Mouse (Mus musculus) bone marrow macrophage, adult 2 months (primary cell): Measurements from ENCODE around the gene Astl. TPM values are rescaled to one million over a fixed set of nuclear protein-coding genes. Genes with fewer than 3 reads are reported as not detected.

Experiments
- H3K27ac ChIP-seq: 2 replicates; pipeline ENCODE4 v1.5.1; 2012; ENCODE audit warnings: low read depth, low read length; ENCODE audit not compliant: insufficient read depth
- H3K4me1 ChIP-seq: 2 replicates; pipeline ENCODE4 v1.6.1; 2012; ENCODE audit warnings: low read length; ENCODE audit not compliant: control insufficient read depth, insufficient read depth
- H3K4me3 ChIP-seq: 2 replicates; pipeline ENCODE4 v1.5.1; 2012; ENCODE audit warnings: mild to moderate bottlenecking, low read length, moderate library complexity; ENCODE audit not compliant: insufficient read depth
- CTCF ChIP-seq: IDR thresholded peaks from 2 replicates; pipeline ENCODE4 v1.5.1; 2012; ENCODE audit warnings: low read depth, mild to moderate bottlenecking, low read length, moderate library complexity
- POLR2A ChIP-seq: IDR thresholded peaks from 2 replicates; pipeline ENCODE4 v1.6.1; 2012; ENCODE audit warnings: mild to moderate bottlenecking, low read depth, low read length, borderline replicate concordance
- polyA plus RNA-seq: library from polyadenylated mRNA; stranded (reverse); fragments of >200 nt; gene quantifications from 2 replicates; pipeline ENCODE4 v1.2.4, GENCODE M21; 2012; ENCODE audit not compliant: missing spikeins, insufficient read depth, insufficient read length

The Astl gene
- polyA plus RNA-seq, 1 experiment = 0.59 TPM

GRCm38 (mm10) chr2:127394606-127395161 lies 56.2 kb downstream of the Astl start:
- Histone ChIP-seq H3K27ac (no peak overlapping the region), H3K4me1 (peaks cover 13% of the 10 kb centered on the region), H3K4me3 (no peak overlapping the region)
- TF ChIP-seq POLR2A (no peak), CTCF (no peak)

- H3K27ac ChIP-seq = no peak overlapping the region
- TF ChIP-seq CTCF = no peak
- TF ChIP-seq POLR2A = no peak
- H3K4me1 ChIP-seq = peaks cover 7% of the 10 kb centered on the region
- no peak overlapping the region for H3K4me3 ChIP-seq
These were observed 60.3 kb downstream of the Astl start for GRCm38 (mm10) chr2:127398738-127399137.

Other genes starting within 250 kb of the Astl start
- gene Ncaph, start 204.7 kb upstream of the Astl start, polyA plus RNA-seq = 32.5 and 33.3 TPM in 2 replicates
- 23.8 and 26.6 TPM in 2 replicates for gene Itpripl1, start 195.2 kb upstream of the Astl start, polyA plus RNA-seq
- gene 1810024B03Rik, start 130.4 kb upstream of the Astl start, polyA plus RNA-seq = 1.9 and 2.0 TPM in 2 replicates
- 34.6 and 44.1 TPM in 2 replicates for gene Snrnp200, start 130.3 kb upstream of the Astl start, polyA plus RNA-seq
- 44.6 and 48.8 TPM in 2 replicates for gene Ciao1, start 90.8 kb upstream of the Astl start, polyA plus RNA-seq
- gene Tmem127, start 90.7 kb upstream of the Astl start, polyA plus RNA-seq = 41.6 and 46.2 TPM in 2 replicates
- 35.5 and 36.7 TPM in 2 replicates for gene Stard7, start 68.4 kb upstream of the Astl start, polyA plus RNA-seq
- 2.0 TPM in 2 replicates for gene Dusp2, start 2.5 kb upstream of the Astl start, polyA plus RNA-seq
- gene Adra2b, start 24.6 kb downstream of the Astl start, polyA plus RNA-seq = 0.13 TPM in 1 of 2 replicates, not detected in the other
- not detected in 2 replicates for gene Gpat2, start 86.6 kb downstream of the Astl start, polyA plus RNA-seq
- 11.9 and 16.9 TPM in 2 replicates for gene Fahd2a, start 105.9 kb downstream of the Astl start, polyA plus RNA-seq
- not detected in 2 replicates for gene Kcnip3, start 183.5 kb downstream of the Astl start, polyA plus RNA-seq
- gene Prom2, start 202.8 kb downstream of the Astl start, polyA plus RNA-seq = not detected in 2 replicates
- 3.9 and 6.0 TPM in 2 replicates for gene Zfp661, start 248.5 kb downstream of the Astl start, polyA plus RNA-seq
- 50.9 and 51.2 TPM in 2 replicates for gene Mrps5, start 248.6 kb downstream of the Astl start, polyA plus RNA-seq